Mouse (Mus musculus) adrenal gland, adult (tissue): Measurements from ENCODE around the gene Ints14.
"Not testable (repeated sequence)": the region's sequence is repeated elsewhere in the genome, so short reads cannot be mapped to it uniquely, and the experiment has no call there.

Source experiments
- DNase-seq, 2 experiments: peaks; one replicate each; pipeline ENCODE4 v3.0.0; 2022 to 2023; ENCODE audit warnings: low spot score in 1 of 2; ENCODE audit not compliant: inconsistent age in 2 of 2

Gene Ints14

GRCm38 (mm10) chr9:64951161-64951657 is 9.5 kb upstream of the Ints14 start, which contains the start of gene Slc24a1:
TSS of gene Slc24a1 (minus strand) at chr9:64951607.
- DNase-seq: no peak

GRCm38 (mm10) chr9:64952055-64952454 is 8.7 kb upstream of the Ints14 start:
- DNase-seq: no peak

GRCm38 (mm10) chr9:64953190-64953589 is 7.5 kb upstream of the Ints14 start:
- no peak for DNase-seq

GRCm38 (mm10) chr9:64956337-64956736 is 4.4 kb upstream of the Ints14 start:
- DNase-seq: peak; percentile 18 to 79

GRCm38 (mm10) chr9:64957276-64957675 is 3.4 kb upstream of the Ints14 start:
- no peak for DNase-seq

- DNase-seq: no peak
These were observed 244 bp downstream of the Ints14 start for GRCm38 (mm10) chr9:64960978-64961320.

- no peak for DNase-seq
These were observed 19.8 kb downstream of the Ints14 start for GRCm38 (mm10) chr9:64980548-64980947.

GRCm38 (mm10) chr9:64981904-64982303 is 21.2 kb downstream of the Ints14 start:
- DNase-seq: no peak

- DNase-seq: no peak
These were observed 24.5 kb downstream of the Ints14 start for GRCm38 (mm10) chr9:64985037-64985794.

- DNase-seq: no peak
These were observed 25.1 kb downstream of the Ints14 start for GRCm38 (mm10) chr9:64985807-64986206.

- no peak for DNase-seq
These were observed 26.9 kb downstream of the Ints14 start for GRCm38 (mm10) chr9:64987651-64988050.

GRCm38 (mm10) chr9:64988443-64988842 is 27.7 kb downstream of the Ints14 start:
- no peak for DNase-seq

GRCm38 (mm10) chr9:64990291-64990690 is 29.6 kb downstream of the Ints14 start:
- no peak for DNase-seq

- not testable (repeated sequence) for DNase-seq
These were observed 34.8 kb downstream of the Ints14 start for GRCm38 (mm10) chr9:64995464-64995863.

GRCm38 (mm10) chr9:65001481-65001880 is 40.8 kb downstream of the Ints14 start:
- no peak for DNase-seq

GRCm38 (mm10) chr9:65005737-65006136 is 45.0 kb downstream of the Ints14 start:
- DNase-seq: no peak

- peak; percentile 86 to 88 for DNase-seq
These were observed 49.9 kb downstream of the Ints14 start for GRCm38 (mm10) chr9:65010632-65011031.

GRCm38 (mm10) chr9:65011304-65011703 is 50.6 kb downstream of the Ints14 start:
- DNase-seq: peak; percentile 77 to 87

- peak in 1 of 2 experiments; percentile 78 for DNase-seq
These were observed 54.9 kb downstream of the Ints14 start for GRCm38 (mm10) chr9:65015461-65016222.

GRCm38 (mm10) chr9:65016241-65016977 is 55.7 kb downstream of the Ints14 start:
- DNase-seq: peak; percentile 51 to 65
